Mouse (Mus musculus) left cerebral cortex, adult 8-10 months (tissue): ENCODE results near the gene Ppat. TPM values are rescaled to one million over a fixed set of nuclear protein-coding genes. Genes with fewer than 3 reads are reported as not detected.

Source experiments
- DNase-seq, 2 experiments: peaks; one replicate each; pipeline ENCODE4 v3.0.0; 2022; ENCODE audit warnings: low spot score in 2 of 2
- total RNA-seq, 4 experiments: library from RNA; stranded (reverse); gene quantifications; 2 replicates each; pipeline ENCODE4 v1.2.4; 2022

The Ppat gene
- total RNA-seq, 4 experiments from 2014 or later, result 16.2 to 20.3 (median 17.9) TPM

DNA sequence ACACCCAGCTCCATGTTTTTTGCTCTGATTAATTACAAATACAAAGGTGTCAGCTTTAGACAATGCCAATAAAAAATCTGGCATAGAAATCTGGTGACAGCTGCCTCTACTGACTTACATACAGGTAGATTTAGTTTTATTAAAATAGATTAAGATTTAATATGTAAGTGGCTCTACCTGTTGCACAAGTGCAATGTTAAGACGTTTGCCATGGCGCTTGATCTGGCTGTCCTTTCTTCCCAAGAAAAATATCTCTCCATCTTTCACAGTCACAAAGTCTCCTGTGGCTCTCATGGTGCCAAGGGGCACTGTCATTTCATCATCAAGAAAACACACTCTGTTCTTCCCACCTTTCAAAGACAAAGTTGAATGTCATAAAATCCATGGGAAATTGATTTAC lies 64.4 kb downstream of the Ppat start:
- DNase-seq, result no peak

DNA sequence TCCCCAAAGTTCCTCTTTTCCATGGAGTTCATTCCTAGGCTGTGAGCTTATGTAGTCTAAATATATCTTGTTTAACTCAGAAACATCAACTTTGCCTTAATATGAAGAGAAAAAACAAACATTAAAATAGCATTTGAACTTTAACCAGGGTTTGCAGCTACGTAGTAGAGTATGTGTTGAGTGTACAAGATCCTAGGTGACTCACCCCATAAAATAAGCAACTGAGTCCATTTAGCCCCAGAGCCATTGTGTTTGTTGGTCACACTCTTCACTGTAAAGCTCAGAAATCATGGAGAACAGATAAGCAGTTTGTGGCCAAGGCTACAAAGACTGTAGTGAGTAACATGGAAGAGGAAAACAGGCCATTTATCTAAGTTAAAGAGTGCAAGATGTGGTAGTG lies 67.3 kb downstream of the Ppat start:
- DNase-seq, result no peak

DNA sequence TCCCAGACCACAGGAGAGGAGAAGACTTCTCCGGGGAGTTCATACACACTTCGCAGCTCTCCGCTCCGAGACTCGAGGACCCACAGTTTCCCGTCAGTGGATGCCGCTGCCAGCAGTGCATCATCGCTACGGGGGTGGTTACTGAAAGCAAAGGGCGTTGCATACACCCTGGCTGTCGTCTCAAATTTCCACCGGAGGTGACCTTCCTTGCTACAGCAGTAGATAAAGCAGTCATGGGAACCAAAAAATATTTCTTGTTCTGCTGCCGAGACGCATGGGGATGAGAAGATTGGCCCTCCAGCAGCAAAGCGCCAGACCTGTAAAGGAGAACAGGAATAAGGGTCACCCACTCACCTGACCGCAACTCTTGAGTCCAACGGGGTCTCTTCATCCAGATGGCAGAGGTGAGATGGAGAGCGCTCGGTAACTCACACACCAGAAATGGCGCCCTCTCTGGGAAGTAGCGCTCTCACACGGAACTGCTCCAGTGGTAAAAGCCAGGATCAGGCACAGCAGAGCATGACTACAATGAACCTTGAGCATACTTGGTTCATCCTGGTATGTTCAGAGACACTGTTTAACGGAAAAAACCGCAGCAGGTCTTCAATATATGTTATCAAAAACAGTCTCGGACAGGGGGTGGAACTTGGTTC lies 75.1 kb downstream of the Ppat start:
- no peak for DNase-seq

DNA sequence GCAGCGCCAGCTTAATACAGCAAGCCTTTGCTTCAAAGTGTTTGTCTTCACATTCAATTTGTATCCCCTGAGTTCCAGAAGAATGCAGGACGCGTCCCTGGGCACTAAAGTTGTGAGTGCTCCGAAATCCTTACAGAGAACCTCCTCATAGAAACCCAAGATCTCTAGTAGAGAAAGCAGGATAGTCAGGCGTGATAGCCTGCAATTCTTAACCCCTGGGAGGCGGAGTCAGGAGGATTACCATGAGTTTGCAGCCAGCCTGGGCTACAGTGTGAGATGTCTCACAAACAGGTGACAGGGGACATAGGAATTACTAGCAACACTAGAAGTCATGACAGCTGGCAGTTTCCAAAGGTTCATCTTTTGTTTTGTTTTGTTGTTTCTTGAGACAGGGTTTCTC lies 81.8 kb downstream of the Ppat start:
- DNase-seq, result no peak

DNA sequence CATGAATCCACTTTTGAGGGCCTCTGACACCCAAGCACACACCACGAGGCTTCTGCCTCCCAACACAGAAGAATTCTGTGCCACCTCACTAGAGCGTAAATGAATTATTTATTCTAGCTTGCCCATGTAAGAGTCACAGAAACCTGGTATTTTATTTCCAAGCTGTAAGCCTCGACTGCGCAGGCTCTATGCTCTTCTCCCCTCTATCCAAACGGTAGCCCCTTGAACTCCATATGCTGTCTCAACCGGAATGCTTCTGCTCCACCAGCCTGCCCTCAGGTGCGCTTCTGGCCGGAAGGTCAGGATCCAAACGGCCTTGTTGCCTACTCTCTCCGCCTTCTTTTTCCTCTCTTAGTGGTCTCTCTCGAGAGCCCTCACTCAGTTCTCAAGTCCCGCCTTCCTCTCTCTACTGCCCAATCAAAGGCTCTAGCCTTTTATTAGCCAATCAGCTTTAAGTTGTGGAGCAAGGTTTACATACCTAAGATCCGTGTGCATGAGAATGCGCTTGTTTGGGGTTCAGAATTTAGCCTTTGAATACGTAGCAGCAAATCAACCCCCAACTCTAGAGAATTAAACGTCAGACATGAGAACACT lies 82.6 kb downstream of the Ppat start:
- no peak for DNase-seq

DNA sequence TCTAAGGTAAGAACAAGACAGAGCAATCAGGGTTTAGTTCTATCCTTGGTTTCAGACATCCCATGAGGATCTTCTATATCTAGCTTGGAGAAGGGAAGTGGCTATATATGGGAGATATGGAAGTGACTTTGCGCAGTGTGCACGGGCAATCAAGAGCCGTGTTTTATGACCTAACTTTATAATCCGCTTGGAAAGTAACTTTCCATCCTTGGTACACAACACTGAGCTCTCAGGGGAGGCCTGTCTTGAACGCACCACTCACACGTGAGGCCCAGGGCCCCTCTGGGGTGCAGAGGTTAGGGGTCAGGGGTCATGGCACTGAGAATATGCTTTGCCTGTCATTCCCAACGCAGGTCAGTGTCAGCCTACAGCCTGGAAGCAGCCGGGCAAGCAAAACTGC lies 84.6 kb downstream of the Ppat start:
- no peak for DNase-seq

Other genes with a start within 250 kb of the Ppat start
- 10 to 100 TPM; 19.4 to 25.6 (median 21.0) TPM for gene Aasdh, start 46.1 kb downstream of the Ppat start, total RNA-seq
- 100 to 1,000 TPM; 101 to 109 (median 107) TPM for gene Paics, start 271 bp downstream of the Ppat start, total RNA-seq
- 100 to 1,000 TPM in 3 of 4 experiments, 10 to 100 TPM in 1; 91.9 to 105 (median 103) TPM for gene Srp72, start 23.1 kb upstream of the Ppat start, total RNA-seq
- not detected for gene Arl9, start 52.5 kb upstream of the Ppat start, total RNA-seq
- under 1 TPM in 3 of 4 experiments, not detected in 1; 0.21 to 0.91 (median 0.68) TPM for gene Thegl, start 64.4 kb upstream of the Ppat start, total RNA-seq
- gene Hopx, start 163.5 kb upstream of the Ppat start, total RNA-seq, result 10 to 100 TPM; 25.4 to 28.4 (median 26.1) TPM